Mouse (Mus musculus) hindbrain, embryonic 16.5 days (tissue): Measurements from ENCODE around the gene Nmt2. TPM values are rescaled to one million over a fixed set of nuclear protein-coding genes. Genes with fewer than 3 reads are reported as not detected.

ENCODE experiments used
- ATAC-seq: fragments of 200-750 bp; cut with Nextera tagmentation; 2 replicates; pipeline ENCODE4 v1.8.0; 2017; ENCODE audit warnings: moderate TSS enrichment, moderate library complexity
- H3K27ac ChIP-seq: fragments of 300-500 bp; sonication (generic); 2 replicates; pipeline ENCODE4 v1.5.1; 2014; ENCODE audit warnings: low read depth, mild to moderate bottlenecking, control low read depth, low read length, moderate library complexity
- H3K27me3 ChIP-seq: fragments of 300-500 bp; sonication (generic); replicated peaks from 2 replicates; pipeline ENCODE4 v1.6.1; 2014; ENCODE audit warnings: low read length; ENCODE audit not compliant: control insufficient read depth, insufficient read depth
- H3K36me3 ChIP-seq: fragments of 300-500 bp; sonication (generic); 2 replicates; pipeline ENCODE4 v1.6.1; 2014; ENCODE audit warnings: mild to moderate bottlenecking, low read length, moderate library complexity, mixed read lengths; ENCODE audit not compliant: control insufficient read depth, insufficient read depth
- H3K4me1 ChIP-seq: fragments of 300-500 bp; sonication (generic); 2 replicates; pipeline ENCODE4 v1.6.1; 2014; ENCODE audit warnings: low read depth, low read length; ENCODE audit not compliant: control insufficient read depth, insufficient read depth
- H3K4me2 ChIP-seq: fragments of 300-500 bp; sonication (generic); 2 replicates; pipeline ENCODE4 v1.6.1; 2014; ENCODE audit warnings: mild to moderate bottlenecking, low read length, control low read depth, moderate library complexity
- H3K4me3 ChIP-seq: fragments of 300-500 bp; sonication (generic); 2 replicates; pipeline ENCODE4 v1.5.1; 2014; ENCODE audit warnings: mild to moderate bottlenecking, low read length, control low read depth, moderate library complexity
- H3K9ac ChIP-seq: fragments of 300-500 bp; sonication (generic); 2 replicates; pipeline ENCODE4 v1.6.1; 2014; ENCODE audit warnings: low read depth, mild to moderate bottlenecking, control low read depth, low read length, moderate library complexity
- H3K9me3 ChIP-seq: fragments of 300-500 bp; sonication (generic); 2 replicates; pipeline ENCODE4 v1.6.1; 2014; ENCODE audit warnings: mild to moderate bottlenecking, low read length, moderate library complexity; ENCODE audit not compliant: control insufficient read depth
- WGBS: fragments of 180-500 bp; shearing (Covaris S2); extraction: QIAGEN DNeasy Blood & Tissue Kit; methylation state at CpG from one replicate; pipeline ENCODE4 v1.1.7; 2014; 5-methylcytosine and 5-hydroxymethylcytosine counted together
- polyA plus RNA-seq: library from polyadenylated mRNA; unstranded; fragments of >200 nt; fragmentation: Nextera tagmentation; extraction: Ambion mirVana; gene quantifications from 2 replicates; pipeline ENCODE4 v1.2.1, GENCODE M21; 2015

Nmt2 gene
- 108 and 112 TPM in 2 replicates for polyA plus RNA-seq

- WGBS = 0% methylated on average over 67 of the region's 88 CpGs
- peak; percentile 97 for ATAC-seq
- Histone ChIP-seq H3K9me3 (no peaks in the 10 kb centered on the region), H3K27me3 (no peaks in the 10 kb centered on the region), H3K9ac (peak within 1 kb of the TSS; percentile 89), H3K27ac (peak within 1 kb of the TSS; percentile 95), H3K4me1 (peaks cover 9% of the 10 kb centered on the region), H3K4me2 (peak within 1 kb of the TSS; percentile 79), H3K36me3 (no peaks in the 10 kb centered on the region), H3K4me3 (peak within 1 kb of the TSS; percentile 65)
These were observed at the start of gene Nmt2 for GRCm38 (mm10) chr2:3283602-3284472. Nmt2 (plus strand) TSS chr2:3284212.

GRCm38 (mm10) chr2:3239255-3239654 lies 44.8 kb upstream of the Nmt2 start:
- Histone ChIP-seq H3K27ac (no peak overlapping the region), H3K9me3 (no peaks in the 10 kb centered on the region), H3K4me3 (no peak overlapping the region), H3K4me2 (no peak overlapping the region), H3K27me3 (no peaks in the 10 kb centered on the region), H3K4me1 (no peaks in the 10 kb centered on the region), H3K9ac (no peak overlapping the region), H3K36me3 (no peaks in the 10 kb centered on the region)
- ATAC-seq = no peak
- 83% methylated on average over 5 of the region's 5 CpGs for WGBS

GRCm38 (mm10) chr2:3244251-3244650 lies 39.8 kb upstream of the Nmt2 start:
- no peaks in the 10 kb centered on the region for H3K9me3 ChIP-seq
- no peak for ATAC-seq
- H3K4me1 ChIP-seq = no peaks in the 10 kb centered on the region
- no peaks in the 10 kb centered on the region for H3K27me3 ChIP-seq
- no peak overlapping the region for H3K9ac ChIP-seq
- WGBS = 71% methylated on average over 3 of the region's 3 CpGs
- no peak overlapping the region for H3K27ac ChIP-seq
- no peaks in the 10 kb centered on the region for H3K36me3 ChIP-seq
- no peak overlapping the region for H3K4me2 ChIP-seq
- H3K4me3 ChIP-seq = no peak overlapping the region

DNA sequence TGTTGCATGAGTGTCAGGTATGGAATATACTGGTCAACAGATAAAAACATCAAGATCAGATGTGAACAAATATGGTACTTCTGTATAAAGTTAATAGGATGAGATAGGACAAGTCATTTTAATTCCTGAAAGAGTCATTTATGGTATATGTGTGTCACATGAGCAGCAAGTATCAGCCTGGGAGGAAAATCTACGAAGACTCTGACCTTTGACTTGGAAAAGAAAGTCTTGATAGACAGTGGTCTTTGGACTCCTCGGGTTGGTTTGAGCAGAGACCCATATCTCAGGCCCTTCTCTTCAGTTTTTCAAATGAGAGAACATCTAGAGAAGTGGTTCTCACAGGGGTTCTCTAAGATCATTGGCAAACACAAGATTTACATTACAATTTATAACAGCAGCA lies 32.7 kb upstream of the Nmt2 start:
- H3K36me3 ChIP-seq = no peaks in the 10 kb centered on the region
- no peaks in the 10 kb centered on the region for H3K27me3 ChIP-seq
- no peaks in the 10 kb centered on the region for H3K4me1 ChIP-seq
- H3K4me2 ChIP-seq = no peak overlapping the region
- no peak overlapping the region for H3K9ac ChIP-seq
- no peak for ATAC-seq
- 78% methylated on average over 2 of the region's 2 CpGs for WGBS
- no peak overlapping the region for H3K4me3 ChIP-seq
- no peaks in the 10 kb centered on the region for H3K9me3 ChIP-seq
- no peak overlapping the region for H3K27ac ChIP-seq

DNA sequence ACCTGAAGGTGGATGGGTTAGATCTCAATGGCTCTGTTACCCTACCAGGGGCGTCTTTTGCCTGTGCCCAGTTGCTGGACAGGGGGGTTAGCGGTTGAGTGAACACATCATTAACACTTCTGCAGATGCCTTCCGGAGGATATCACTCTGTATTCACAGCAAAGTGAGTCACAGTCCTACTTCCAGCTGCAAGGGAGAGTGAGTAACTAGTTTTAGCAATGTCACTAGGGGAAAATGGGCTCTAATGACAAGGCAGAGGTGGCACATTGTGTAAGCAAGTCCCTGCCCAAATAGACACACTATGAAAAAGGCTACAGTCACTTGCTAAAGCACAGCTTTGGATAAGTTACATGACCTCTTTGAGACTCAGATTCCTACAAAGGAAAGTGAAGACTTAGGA lies 17.5 kb upstream of the Nmt2 start:
- no peaks in the 10 kb centered on the region for H3K36me3 ChIP-seq
- no peak overlapping the region for H3K9ac ChIP-seq
- no peaks in the 10 kb centered on the region for H3K27me3 ChIP-seq
- H3K4me3 ChIP-seq = no peak overlapping the region
- H3K4me1 ChIP-seq = no peaks in the 10 kb centered on the region
- 94% methylated on average over 3 of the region's 3 CpGs for WGBS
- H3K4me2 ChIP-seq = no peak overlapping the region
- no peak overlapping the region for H3K27ac ChIP-seq
- ATAC-seq = no peak
- H3K9me3 ChIP-seq = no peaks in the 10 kb centered on the region

DNA sequence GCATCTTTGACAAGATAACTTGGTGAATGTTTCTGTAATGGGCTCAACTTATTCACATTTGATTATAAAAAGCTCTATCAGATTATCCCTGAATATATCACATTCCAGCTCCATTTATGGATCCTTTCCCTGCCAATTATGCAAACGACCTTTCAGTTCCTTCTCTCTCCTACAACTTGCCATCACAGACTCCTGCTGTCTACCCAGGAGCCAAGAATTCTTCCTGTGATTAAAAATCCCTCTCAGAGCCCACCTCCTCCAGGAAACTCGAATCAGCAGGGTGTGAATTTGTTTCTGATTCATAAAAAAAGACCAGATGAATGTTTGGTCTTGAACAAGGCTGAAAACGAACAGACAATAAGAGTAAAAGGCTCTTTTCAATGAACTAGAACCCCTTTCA lies 16.1 kb upstream of the Nmt2 start:
- no peak overlapping the region for H3K9ac ChIP-seq
- H3K4me3 ChIP-seq = no peak overlapping the region
- WGBS = 26% methylated on average over 3 of the region's 3 CpGs
- H3K9me3 ChIP-seq = no peaks in the 10 kb centered on the region
- no peaks in the 10 kb centered on the region for H3K36me3 ChIP-seq
- H3K4me1 ChIP-seq = no peaks in the 10 kb centered on the region
- H3K27me3 ChIP-seq = no peaks in the 10 kb centered on the region
- no peak overlapping the region for H3K27ac ChIP-seq
- ATAC-seq = no peak
- no peak overlapping the region for H3K4me2 ChIP-seq

GRCm38 (mm10) chr2:3273349-3273748 lies 10.7 kb upstream of the Nmt2 start:
- Histone ChIP-seq H3K9ac (no peak overlapping the region), H3K27ac (no peak overlapping the region), H3K9me3 (no peaks in the 10 kb centered on the region), H3K36me3 (no peaks in the 10 kb centered on the region), H3K4me1 (no peaks in the 10 kb centered on the region), H3K4me3 (no peak overlapping the region), H3K4me2 (no peak overlapping the region), H3K27me3 (no peaks in the 10 kb centered on the region)
- ATAC-seq = no peak
- WGBS = 90% methylated on average over 2 of the region's 2 CpGs

DNA sequence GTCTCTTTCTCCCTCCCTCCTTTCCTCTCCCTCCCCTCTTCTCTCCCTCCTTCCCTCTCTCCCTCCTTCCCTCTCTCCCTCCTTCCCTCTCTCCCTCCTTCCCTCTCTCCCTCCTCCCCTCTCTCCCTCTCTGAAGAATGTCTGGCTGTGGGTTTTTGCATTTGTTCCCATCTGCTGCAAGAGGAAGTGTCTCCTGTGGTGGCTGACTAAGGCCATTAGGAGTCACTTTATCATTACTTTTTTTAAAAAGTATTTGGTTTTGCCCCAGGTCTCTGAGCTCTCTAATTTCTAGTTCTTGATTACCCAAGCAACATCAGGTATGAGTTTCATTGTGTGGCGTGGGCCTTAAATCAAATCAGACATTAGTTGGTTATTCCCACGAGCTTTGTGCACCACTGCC lies 7.9 kb upstream of the Nmt2 start:
- Histone ChIP-seq H3K36me3 (no peaks in the 10 kb centered on the region), H3K9ac (no peak overlapping the region), H3K27ac (no peak overlapping the region), H3K9me3 (no peaks in the 10 kb centered on the region), H3K27me3 (no peaks in the 10 kb centered on the region), H3K4me3 (no peak overlapping the region), H3K4me2 (no peak overlapping the region), H3K4me1 (no peaks in the 10 kb centered on the region)
- WGBS = 67% methylated on average over 2 of the region's 2 CpGs
- ATAC-seq = no peak

DNA sequence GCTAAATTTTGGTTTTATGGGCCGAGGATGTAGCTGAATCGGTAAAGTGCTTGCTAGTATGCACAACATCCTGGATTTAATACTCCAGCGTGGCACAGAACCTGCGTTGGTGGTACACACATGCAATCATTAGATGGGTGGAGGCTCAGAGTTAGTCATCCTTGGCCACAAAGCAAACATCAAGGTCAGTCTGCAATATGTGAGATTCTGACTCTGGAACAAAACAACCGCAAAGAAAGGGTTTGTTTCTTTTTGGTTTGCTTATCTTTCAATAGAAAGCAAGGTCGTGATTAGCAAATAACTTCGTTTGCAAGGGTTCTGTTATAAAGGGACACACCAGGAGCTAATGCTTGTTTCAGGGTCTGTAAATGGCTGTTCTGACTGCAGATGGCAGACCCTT lies 6.5 kb upstream of the Nmt2 start:
- H3K27me3 ChIP-seq = no peaks in the 10 kb centered on the region
- ATAC-seq = no peak
- no peaks in the 10 kb centered on the region for H3K36me3 ChIP-seq
- H3K4me3 ChIP-seq = no peak overlapping the region
- H3K27ac ChIP-seq = no peak overlapping the region
- H3K4me2 ChIP-seq = no peak overlapping the region
- H3K4me1 ChIP-seq = no peaks in the 10 kb centered on the region
- 85% methylated on average over 7 of the region's 7 CpGs for WGBS
- no peak overlapping the region for H3K9ac ChIP-seq
- no peaks in the 10 kb centered on the region for H3K9me3 ChIP-seq
